Mouse (Mus musculus): ENCODE results near the gene Rnf217.

Rnf217 gene

GRCm38 (mm10) chr10:31467043-31467898 lies 141.7 kb downstream of the Rnf217 start:
- no peak for DNase-seq

GRCm38 (mm10) chr10:31465840-31466541 lies 143.0 kb downstream of the Rnf217 start:
- DNase-seq, result no peak

DNA sequence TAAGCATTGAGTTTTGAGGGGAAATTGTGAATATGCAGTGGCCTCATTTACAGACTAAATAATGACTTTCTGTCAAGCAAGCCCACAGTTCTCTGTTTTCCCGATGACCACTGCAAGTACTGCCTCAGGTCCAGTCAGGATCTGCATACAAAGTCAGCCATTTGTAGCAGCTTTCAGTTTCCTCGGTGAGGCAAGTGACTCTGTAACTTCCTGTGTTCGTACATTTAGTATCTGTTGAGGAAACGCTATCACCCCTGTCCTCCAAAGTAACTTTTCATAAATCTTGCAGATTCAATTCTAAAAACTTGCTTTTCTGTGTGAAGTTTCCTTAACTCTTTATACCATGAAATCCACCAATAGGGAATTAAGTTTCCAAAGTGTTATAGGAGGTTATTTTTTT lies 143.6 kb downstream of the Rnf217 start:
- no peak for DNase-seq

DNA sequence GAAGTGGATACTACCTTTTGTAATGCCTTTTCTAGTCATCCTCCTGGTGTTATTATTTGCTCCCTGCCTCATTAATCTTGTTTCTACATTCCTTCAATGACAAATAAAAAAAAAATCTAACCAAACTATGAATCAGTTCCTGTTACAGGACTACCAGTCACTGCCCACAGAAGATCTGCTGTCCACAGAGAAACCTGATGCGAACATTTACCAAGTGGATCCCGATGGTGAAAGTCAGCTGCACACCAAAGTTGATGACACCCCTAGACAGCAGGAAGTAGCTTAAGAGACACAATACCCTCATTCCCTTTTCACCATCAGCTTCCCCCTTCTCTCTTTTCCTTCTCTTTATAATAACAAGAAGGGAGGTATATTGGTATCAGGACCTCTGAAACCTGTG lies 145.9 kb downstream of the Rnf217 start:
- no peak for DNase-seq

DNA sequence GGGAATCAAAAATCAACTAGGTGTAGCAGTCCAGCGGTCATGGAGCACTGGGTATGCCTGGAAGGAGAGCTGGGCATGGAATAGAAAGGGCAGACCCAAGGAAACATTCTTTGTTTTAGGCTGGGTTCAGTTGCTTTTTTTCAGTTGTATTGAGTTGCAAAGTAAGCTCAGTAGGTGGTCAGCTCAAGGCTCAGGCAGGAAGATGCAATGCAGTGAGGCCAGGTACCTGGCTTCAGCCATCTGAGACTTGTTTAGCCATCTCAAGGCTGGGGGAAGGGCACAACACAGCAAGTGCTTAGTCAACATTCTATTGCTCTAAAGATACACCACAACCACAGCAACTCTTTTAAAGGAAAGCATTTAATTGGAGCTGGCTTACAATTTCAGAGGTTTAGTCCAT lies 152.2 kb downstream of the Rnf217 start:
- no peak for DNase-seq

DNA sequence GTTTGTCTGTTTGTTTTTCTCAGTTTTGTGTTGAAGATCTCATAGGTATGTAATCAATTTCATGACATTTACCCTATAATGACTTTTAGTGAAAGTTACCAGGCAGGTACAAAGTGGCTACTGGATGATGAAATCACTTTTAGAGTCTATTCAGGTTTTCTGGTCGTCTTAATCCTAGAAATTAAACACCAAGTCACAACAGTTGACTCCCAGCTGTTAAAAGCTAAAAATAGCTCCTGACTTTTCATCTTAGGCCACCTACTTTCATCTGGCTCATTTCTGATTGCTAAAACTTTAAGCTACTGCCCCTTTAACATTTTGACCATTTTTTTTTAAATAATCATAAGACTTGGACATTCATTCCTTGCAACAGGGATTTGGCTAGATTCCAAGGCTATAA lies 161.9 kb downstream of the Rnf217 start:
- DNase-seq, result no peak

DNA sequence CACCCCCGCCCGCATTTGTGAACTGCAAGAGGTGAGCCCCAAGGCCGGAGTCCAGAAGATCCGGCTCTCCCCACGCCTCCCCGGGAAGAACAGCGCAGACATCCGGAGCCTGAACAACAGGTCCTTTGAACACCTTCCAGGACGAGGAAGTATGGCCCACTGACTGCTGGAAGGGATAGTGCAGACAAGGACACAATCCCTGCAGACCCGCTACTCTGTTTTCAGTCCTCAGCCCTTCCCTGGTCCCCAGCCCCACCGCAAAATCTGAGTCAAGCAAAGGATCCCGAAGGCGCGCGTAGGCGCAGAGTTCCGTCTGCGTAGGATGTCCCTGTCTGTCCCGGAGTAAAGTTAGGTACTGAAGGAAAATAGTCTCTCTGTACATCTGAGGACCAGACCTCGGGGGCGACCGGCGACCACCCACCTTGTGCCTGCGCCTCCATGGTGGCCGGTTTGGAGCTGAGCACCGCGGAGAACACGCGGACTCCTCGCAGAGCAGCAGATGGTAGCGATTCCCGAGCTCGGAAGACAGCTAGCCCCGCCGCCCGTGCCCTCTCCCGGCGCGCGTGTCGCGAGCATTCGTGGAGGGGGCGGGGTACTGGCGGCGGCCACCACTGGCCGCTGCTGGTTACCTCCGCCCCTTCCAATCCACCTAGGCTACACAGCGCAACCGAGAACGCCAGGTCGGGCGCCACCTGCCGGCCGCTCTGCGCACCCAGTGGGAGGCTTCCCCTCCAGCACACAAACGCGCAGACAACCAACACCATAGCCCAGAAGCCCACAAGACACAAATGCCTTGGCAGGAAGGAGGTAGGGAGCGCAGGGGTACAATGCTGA lies 163.5 kb downstream of the Rnf217 start, which contains the start of gene Tpd52l1:
TSS of gene Tpd52l1 (minus strand) at position 668 of the 834 bp plus-strand sequence.
- DNase-seq, result peak; percentile 6 to 8

DNA sequence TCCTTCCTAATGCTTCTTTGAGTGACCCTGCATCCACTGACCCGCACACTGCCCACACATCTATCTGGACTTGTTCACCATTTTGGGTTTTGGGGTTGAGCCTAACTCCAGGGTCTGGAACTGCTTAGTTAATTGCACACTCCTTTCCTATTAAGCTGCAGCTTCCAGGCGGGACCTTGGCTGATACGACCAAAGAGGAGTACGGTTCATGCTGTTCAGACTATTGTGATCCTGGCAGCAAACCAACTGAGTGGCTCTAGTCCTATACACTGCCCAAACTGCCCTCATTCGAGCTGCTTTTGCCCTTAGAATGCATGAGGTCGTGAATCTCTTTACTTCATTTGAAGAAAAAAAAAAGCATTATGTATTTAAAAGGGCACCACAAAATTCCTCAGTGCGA lies 164.8 kb downstream of the Rnf217 start:
- no peak for DNase-seq
